In the genomic region with DNA sequence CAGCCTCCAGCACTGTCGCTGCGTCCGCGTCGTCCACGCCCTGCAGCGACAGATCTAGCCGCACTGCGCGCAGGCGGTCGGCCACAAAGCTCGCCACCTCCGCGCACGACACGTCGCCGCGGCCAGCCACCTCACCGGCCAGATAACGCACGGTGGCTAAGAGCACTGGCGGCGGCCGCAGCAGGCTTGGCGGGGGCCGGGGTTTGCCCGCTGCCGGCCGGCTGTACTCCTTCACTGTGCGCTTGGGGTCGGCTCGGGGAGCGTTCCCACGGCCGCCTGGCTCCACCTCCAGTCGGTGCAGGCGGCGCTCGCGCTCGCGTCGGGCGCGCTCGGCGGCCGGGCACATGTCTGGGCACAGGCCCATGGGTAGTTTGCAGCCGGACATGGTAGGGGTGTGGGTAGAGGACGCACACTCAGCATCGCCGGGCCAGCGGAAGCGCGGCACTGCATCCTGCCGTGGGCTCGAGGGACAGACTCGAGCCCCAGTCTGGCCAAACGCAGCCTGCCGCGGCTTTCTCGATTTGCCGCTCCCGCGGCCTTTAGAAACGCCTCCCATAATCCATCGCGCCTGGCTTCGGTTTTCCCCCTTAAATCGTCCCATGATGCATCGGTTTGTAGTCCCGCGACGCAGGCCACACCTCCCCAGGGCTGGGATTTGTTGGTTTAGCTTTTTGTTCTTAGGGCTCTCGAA, we compare ENCODE assay signal across 8 mouse cellular contexts. TPM values are rescaled to one million over a fixed set of nuclear protein-coding genes. Genes with fewer than 3 reads are reported as not detected.
DNase-seq lines count a peak whose midpoint lies in the region; ATAC-seq lines count a peak whose summit lies in the region.

TSS of gene Sac3d1 (minus strand) at position 665 of the 691 bp plus-strand sequence.

- H3K27ac ChIP-seq in hindbrain, embryonic 14.5 days: peak within 1 kb of the TSS; percentile 92

- ATAC-seq in hindbrain, embryonic 14.5 days (ENCODE audit: low FRiP score): peak; percentile 82

- H3K4me1 ChIP-seq in hindbrain, embryonic 14.5 days (replicated peaks; ENCODE audit: control insufficient read depth, insufficient read depth, low read length): peaks cover 23% of the 10 kb centered on the region; the same call in 1 of the 2 replicates

- H3K36me3 ChIP-seq in hindbrain, embryonic 14.5 days (replicated peaks; ENCODE audit: control insufficient read depth, insufficient read depth): peaks cover 48% of the 10 kb centered on the region

- H3K27me3 ChIP-seq in hindbrain, embryonic 14.5 days (ENCODE audit: control insufficient read depth, insufficient read depth, low read length): no peaks in the 10 kb centered on the region

- H3K9me3 ChIP-seq in hindbrain, embryonic 14.5 days (ENCODE audit: control insufficient read depth, low read length): no peaks in the 10 kb centered on the region

- H3K4me3 ChIP-seq in hindbrain, embryonic 14.5 days (replicated peaks; ENCODE audit: low read length): peak within 1 kb of the TSS; percentile 90

- peak within 1 kb of the TSS; percentile 94 for H3K4me2 ChIP-seq in hindbrain, embryonic 14.5 days (replicated peaks)

- under 1% methylated on average over 73 of the region's 77 CpGs for WGBS in hindbrain, embryonic 14.5 days

- peak; percentile 88 for DNase-seq in T-cell, adult 2 months (ENCODE audit: low spot score)
- DNase-seq in cerebellum, postnatal 25 days: peak; percentile 91
- peak; percentile 79 to 82 for DNase-seq in frontal cortex, postnatal 25 days (ENCODE audit: low spot score in 2 of 2)
- peak; percentile 96 for DNase-seq in hindbrain, embryonic 14.5 days (ENCODE audit: low spot score)
- peak; percentile 88 to 91 for DNase-seq in layer of hippocampus, postnatal 36 days
- peak; percentile 95 for DNase-seq in lung, postnatal 36 days
- peak; percentile 96 for DNase-seq in retina, postnatal 1 day
- peak; percentile 70 for DNase-seq in urinary bladder, adult 2 months (ENCODE audit: low spot score)

- peak within 1 kb of the TSS; percentile 87 for H3K9ac ChIP-seq in hindbrain, embryonic 14.5 days

RNA-seq across cellular contexts. Expression of gene Sac3d1, which starts in this region (rescaled TPM):
- polyA plus RNA-seq in hindbrain, embryonic 14.5 days (2014; fragmentation: Nextera tagmentation; extraction: Ambion mirVana): 51.3 and 54.5 TPM in 2 replicates
- 10 to 100 TPM; 14.7 to 14.9 TPM for total RNA-seq in layer of hippocampus, postnatal 36 days (2021)
- 14.0 and 16.8 TPM in 2 replicates for polyA plus RNA-seq in urinary bladder, adult 2 months (2012; rRNA removed)

Comparison
In these comparisons a context has a peak if more than half of its experiments do, and no peak if none do; other contexts are left out.
1. Peak in every context shown above with its lines: DNase-seq, ATAC-seq, H3K4me3 ChIP-seq and H3K27ac ChIP-seq.